Mouse (Mus musculus) liver, embryonic 12.5 days (tissue): ENCODE data around the gene Gm11172. TPM values are rescaled to one million over a fixed set of nuclear protein-coding genes. Genes with fewer than 3 reads are reported as not detected.
"Not testable (repeated sequence)": the region's sequence is repeated elsewhere in the genome, so short reads cannot be mapped to it uniquely, and the experiment has no call there.

Experiments
- ATAC-seq: fragments of 200-750 bp; cut with Nextera tagmentation; 2 replicates; pipeline ENCODE4 v1.8.0; 2017; ENCODE audit warnings: moderate number of reproducible peaks, mild to moderate bottlenecking, moderate library complexity
- H3K27ac ChIP-seq: fragments of 300-500 bp; sonication (generic); 2 replicates; pipeline ENCODE4 v1.5.1; 2016; ENCODE audit warnings: mild to moderate bottlenecking
- H3K27me3 ChIP-seq: fragments of 300-500 bp; sonication (generic); replicated peaks from 2 replicates; pipeline ENCODE4 v1.6.1; 2016; ENCODE audit warnings: mild to moderate bottlenecking, moderate library complexity
- H3K36me3 ChIP-seq: fragments of 300-500 bp; sonication (generic); 2 replicates; pipeline ENCODE4 v1.6.1; 2016; ENCODE audit warnings: mild to moderate bottlenecking, moderate library complexity
- H3K4me1 ChIP-seq: fragments of 300-500 bp; sonication (generic); 2 replicates; pipeline ENCODE4 v1.6.1; 2016
- H3K4me2 ChIP-seq: fragments of 300-500 bp; sonication (generic); 2 replicates; pipeline ENCODE4 v1.6.1; 2016; ENCODE audit warnings: mild to moderate bottlenecking, moderate library complexity
- H3K4me3 ChIP-seq: fragments of 300-500 bp; sonication (generic); 2 replicates; pipeline ENCODE4 v1.5.1; 2016; ENCODE audit warnings: mild to moderate bottlenecking, moderate library complexity
- H3K9ac ChIP-seq: fragments of 300-500 bp; sonication (generic); 2 replicates; pipeline ENCODE4 v1.6.1; 2016; ENCODE audit warnings: mild to moderate bottlenecking, moderate library complexity
- H3K9me3 ChIP-seq: fragments of 300-500 bp; sonication (generic); replicated peaks from 2 replicates; pipeline ENCODE4 v1.6.1; 2016; ENCODE audit warnings: mild to moderate bottlenecking, moderate library complexity
- WGBS: fragments of 180-500 bp; shearing (Covaris S2); methylation state at CpG from one replicate; pipeline ENCODE4 v1.1.7; 2016; ENCODE audit not compliant: insufficient replicate concordance; 5-methylcytosine and 5-hydroxymethylcytosine counted together
- polyA plus RNA-seq: library from polyadenylated mRNA; unstranded; fragments of >200 nt; fragmentation: Nextera tagmentation; extraction: Ambion mirVana; gene quantifications from 2 replicates; pipeline ENCODE4 v1.2.1, GENCODE M21; 2016

Gm11172 gene
- polyA plus RNA-seq, 1 experiment from 2014 or later, result not detected

GRCm38 (mm10) chr16:10786782-10787547 is 25.8 kb upstream of the Gm11172 start:
- peaks cover 75% of the 10 kb centered on the region for H3K27me3 ChIP-seq
- H3K9me3 ChIP-seq, result no peaks in the 10 kb centered on the region
- 60% methylated on average over 4 of the region's 4 CpGs for WGBS
- peaks cover 41% of the 10 kb centered on the region for H3K4me1 ChIP-seq
- no peak overlapping the region for H3K9ac ChIP-seq
- no peak overlapping the region; the same call in 1 of the 2 replicates for H3K4me3 ChIP-seq
- no peak overlapping the region for H3K27ac ChIP-seq
- H3K4me2 ChIP-seq, result peak overlapping the region; percentile 99
- ATAC-seq, result no peak
- no peaks in the 10 kb centered on the region for H3K36me3 ChIP-seq

- H3K4me3 ChIP-seq, result no peak overlapping the region
- H3K27me3 ChIP-seq, result peaks cover 75% of the 10 kb centered on the region
- WGBS, result 65% methylated on average over 7 of the region's 7 CpGs
- H3K27ac ChIP-seq, result no peak overlapping the region
- H3K9me3 ChIP-seq, result no peaks in the 10 kb centered on the region
- peaks cover 38% of the 10 kb centered on the region for H3K4me1 ChIP-seq
- no peak for ATAC-seq
- H3K4me2 ChIP-seq, result no peak overlapping the region
- H3K36me3 ChIP-seq, result no peaks in the 10 kb centered on the region
- no peak overlapping the region for H3K9ac ChIP-seq
Measured at GRCm38 (mm10) chr16:10787548-10788058, 25.1 kb upstream of the Gm11172 start.

- Histone ChIP-seq H3K4me3 (no peak within 1 kb of the TSS), H3K27me3 (peaks cover 71% of the 10 kb centered on the region), H3K9ac (no peak within 1 kb of the TSS), H3K9me3 (no peaks in the 10 kb centered on the region), H3K27ac (no peak within 1 kb of the TSS), H3K4me1 (peaks cover 32% of the 10 kb centered on the region), H3K4me2 (no peak within 1 kb of the TSS), H3K36me3 (no peaks in the 10 kb centered on the region)
- WGBS, result 49% methylated on average over 16 of the region's 16 CpGs
- no peak for ATAC-seq
Measured at GRCm38 (mm10) chr16:10788271-10788670, 24.4 kb upstream of the Gm11172 start, which contains the start of gene Tnp2. Gene Tnp2, minus strand, starts transcription at chr16:10788660.

- Histone ChIP-seq H3K27me3 (peaks cover 71% of the 10 kb centered on the region), H3K4me3 (no peak overlapping the region), H3K9ac (no peak overlapping the region), H3K36me3 (no peaks in the 10 kb centered on the region), H3K4me1 (peaks cover 27% of the 10 kb centered on the region), H3K9me3 (no peaks in the 10 kb centered on the region), H3K4me2 (no peak overlapping the region), H3K27ac (no peak overlapping the region)
- WGBS, result 62% methylated on average over 4 of the region's 4 CpGs
- no peak for ATAC-seq
Measured at GRCm38 (mm10) chr16:10788866-10789265, 23.8 kb upstream of the Gm11172 start.

- peaks cover 74% of the 10 kb centered on the region for H3K27me3 ChIP-seq
- H3K9ac ChIP-seq, result no peak within 1 kb of the TSS
- ATAC-seq, result no peak
- H3K36me3 ChIP-seq, result no peaks in the 10 kb centered on the region
- WGBS, result 48% methylated on average over 9 of the region's 9 CpGs
- H3K27ac ChIP-seq, result no peak within 1 kb of the TSS
- peaks cover 12% of the 10 kb centered on the region for H3K4me1 ChIP-seq
- no peak within 1 kb of the TSS for H3K4me3 ChIP-seq
- H3K4me2 ChIP-seq, result no peak within 1 kb of the TSS
- no peaks in the 10 kb centered on the region for H3K9me3 ChIP-seq
Measured at GRCm38 (mm10) chr16:10790702-10791101, 22.0 kb upstream of the Gm11172 start, which contains the start of gene Prm3. Gene Prm3, minus strand, starts transcription at chr16:10790914.

GRCm38 (mm10) chr16:10796034-10796433 is 16.7 kb upstream of the Gm11172 start, which contains the start of gene Prm2:
Gene Prm2, minus strand, starts transcription at chr16:10796134.
- ATAC-seq, result no peak
- no peak within 1 kb of the TSS for H3K4me3 ChIP-seq
- no peaks in the 10 kb centered on the region for H3K4me1 ChIP-seq
- H3K9me3 ChIP-seq, result no peaks in the 10 kb centered on the region
- H3K4me2 ChIP-seq, result no peak within 1 kb of the TSS
- no peak within 1 kb of the TSS for H3K9ac ChIP-seq
- H3K27me3 ChIP-seq, result peaks cover 79% of the 10 kb centered on the region
- H3K36me3 ChIP-seq, result no peaks in the 10 kb centered on the region
- H3K27ac ChIP-seq, result no peak within 1 kb of the TSS
- WGBS, result 64% methylated on average over 6 of the region's 6 CpGs

GRCm38 (mm10) chr16:10802420-10802819 is 10.3 kb upstream of the Gm11172 start:
- not testable (repeated sequence) for H3K4me2 ChIP-seq, H3K9me3 ChIP-seq, H3K4me1 ChIP-seq, ATAC-seq, H3K4me3 ChIP-seq, H3K9ac ChIP-seq, H3K27ac ChIP-seq, H3K36me3 ChIP-seq
- H3K27me3 ChIP-seq, result peaks cover 36% of the 10 kb centered on the region
- 76% methylated on average over 3 of the region's 3 CpGs for WGBS

GRCm38 (mm10) chr16:10805789-10806527 is 6.8 kb upstream of the Gm11172 start, which contains the start of gene Prm1:
Gene Prm1, minus strand, starts transcription at chr16:10805839.
- H3K9me3 ChIP-seq, result no peaks in the 10 kb centered on the region
- 61% methylated on average over 10 of the region's 10 CpGs for WGBS
- ATAC-seq, result no peak
- no peak within 1 kb of the TSS for H3K27ac ChIP-seq
- H3K9ac ChIP-seq, result no peak within 1 kb of the TSS
- H3K4me3 ChIP-seq, result no peak within 1 kb of the TSS
- H3K27me3 ChIP-seq, result peaks cover 47% of the 10 kb centered on the region
- H3K4me2 ChIP-seq, result no peak within 1 kb of the TSS
- H3K4me1 ChIP-seq, result no peaks in the 10 kb centered on the region
- H3K36me3 ChIP-seq, result no peaks in the 10 kb centered on the region

- H3K36me3 ChIP-seq, result no peaks in the 10 kb centered on the region
- ATAC-seq, result no peak
- H3K4me2 ChIP-seq, result no peak overlapping the region
- H3K9ac ChIP-seq, result no peak overlapping the region
- no peak overlapping the region for H3K27ac ChIP-seq
- H3K27me3 ChIP-seq, result peaks cover 63% of the 10 kb centered on the region
- WGBS, result 88% methylated on average over 1 of the region's 1 CpGs
- peaks cover 17% of the 10 kb centered on the region for H3K4me1 ChIP-seq
- H3K9me3 ChIP-seq, result no peaks in the 10 kb centered on the region
- no peak overlapping the region for H3K4me3 ChIP-seq
Measured at GRCm38 (mm10) chr16:10810376-10810775, 2.3 kb upstream of the Gm11172 start.

- no peak for ATAC-seq
- H3K4me1 ChIP-seq, result peaks cover 17% of the 10 kb centered on the region
- H3K27me3 ChIP-seq, result peaks cover 48% of the 10 kb centered on the region; the same call in 1 of the 2 replicates
- H3K4me3 ChIP-seq, result no peak overlapping the region
- no peaks in the 10 kb centered on the region for H3K36me3 ChIP-seq
- WGBS, result 52% methylated on average over 4 of the region's 4 CpGs
- no peak overlapping the region for H3K9ac ChIP-seq
- H3K4me2 ChIP-seq, result no peak overlapping the region
- H3K9me3 ChIP-seq, result no peaks in the 10 kb centered on the region
- H3K27ac ChIP-seq, result no peak overlapping the region
Measured at GRCm38 (mm10) chr16:10813726-10814125, 1.0 kb downstream of the Gm11172 start.

- Histone ChIP-seq H3K9ac (no peak overlapping the region), H3K9me3 (no peaks in the 10 kb centered on the region), H3K4me3 (no peak overlapping the region), H3K36me3 (no peaks in the 10 kb centered on the region), H3K27ac (no peak overlapping the region), H3K4me2 (no peak overlapping the region), H3K27me3 (peaks cover 40% of the 10 kb centered on the region; the same call in 1 of the 2 replicates), H3K4me1 (peaks cover 17% of the 10 kb centered on the region)
- ATAC-seq, result no peak; the same call in 1 of the 2 replicates
- WGBS, result 30% methylated on average over 4 of the region's 4 CpGs
Measured at GRCm38 (mm10) chr16:10814864-10815263, 2.1 kb downstream of the Gm11172 start.
